Mouse (Mus musculus) ES-E14 (cell line): ENCODE results near the gene Ppard.

Experiments
- MAFK ChIP-seq: IDR thresholded peaks from 2 replicates; pipeline ENCODE4 v1.6.1; 2014; ENCODE audit warnings: mild to moderate bottlenecking, low read depth, low read length, inconsistent platforms; ENCODE audit not compliant: insufficient read depth
- ZC3H11A ChIP-seq: IDR thresholded peaks from 2 replicates; pipeline ENCODE4 v1.6.1; 2012; ENCODE audit warnings: low read depth, mild to moderate bottlenecking, inconsistent platforms, low read length, borderline replicate concordance

DNA sequence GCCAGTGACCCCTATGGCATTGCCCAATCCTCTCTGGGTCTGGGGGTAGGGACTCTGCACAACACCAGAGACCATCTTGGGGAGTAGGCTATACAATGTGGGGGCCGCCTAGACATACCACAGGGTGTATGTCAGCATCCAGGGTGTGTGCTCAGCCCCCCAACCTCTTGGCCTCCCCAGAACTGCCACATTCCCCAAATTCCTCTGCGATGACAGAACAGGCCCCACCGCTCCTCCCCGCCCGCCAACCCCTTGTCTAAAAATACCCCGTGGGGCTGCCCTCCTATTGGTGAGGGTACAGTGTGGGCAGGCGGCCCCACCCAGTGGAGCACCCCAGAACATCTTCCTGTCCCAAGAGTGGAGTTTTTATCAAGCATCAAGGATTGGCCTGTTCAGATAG is 108.1 kb downstream of the Ppard start:
- TF ChIP-seq MAFK (no peak), ZC3H11A (no peak)
